Mouse (Mus musculus): ENCODE measurements around the gene Ctnnd2. TPM values are rescaled to one million over a fixed set of nuclear protein-coding genes. Genes with fewer than 3 reads are reported as not detected.
A peak's percentile ranks its signal among the peaks of the same experiment; 100 is the strongest.

The Ctnnd2 gene
- total and polyA plus RNA-seq, 2 experiments from 2014 or later, result not detected

DNA sequence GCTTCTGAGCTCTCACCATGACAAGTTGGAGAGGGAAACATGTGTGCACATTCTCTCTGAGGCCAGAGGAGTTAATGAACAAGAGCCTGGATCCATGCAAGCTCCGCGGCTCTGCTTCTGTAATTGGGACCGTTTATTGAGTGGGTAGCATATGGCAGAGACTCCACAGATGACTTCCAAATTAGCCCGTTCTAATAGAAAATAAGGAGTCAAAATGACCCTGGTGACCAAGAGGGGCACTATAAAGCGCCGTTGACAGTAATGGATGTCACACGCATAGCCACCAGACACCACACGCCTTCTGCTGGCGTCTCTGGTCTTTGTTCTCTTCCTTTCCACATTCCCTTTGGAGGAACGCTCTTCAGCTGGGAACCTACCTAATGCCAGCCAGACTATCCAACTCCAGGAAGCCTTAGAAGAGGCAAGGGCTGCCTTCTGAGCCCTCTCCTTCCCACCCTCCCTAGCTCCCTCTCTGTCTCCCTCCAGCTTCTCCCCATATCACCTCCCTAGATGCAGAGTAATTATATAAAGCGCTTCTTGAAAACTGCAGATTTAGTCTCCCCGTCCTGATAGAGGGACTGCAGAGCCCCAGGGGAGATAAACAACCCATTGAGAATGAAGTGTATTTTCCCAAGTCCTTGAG is 712.4 kb downstream of the Ctnnd2 start:
- 56% methylated on average over 12 of the region's 12 CpGs for WGBS
- H3K4me1 ChIP-seq (ENCODE audit: control insufficient read depth, insufficient read depth), result 0 out of 2 replicates have a peak, but pooled peaks cover 8% of the 10 kb centered on the region
- no peak overlapping the region for H3K9ac ChIP-seq (replicated peaks; ENCODE audit: low read depth, low read length)

DNA sequence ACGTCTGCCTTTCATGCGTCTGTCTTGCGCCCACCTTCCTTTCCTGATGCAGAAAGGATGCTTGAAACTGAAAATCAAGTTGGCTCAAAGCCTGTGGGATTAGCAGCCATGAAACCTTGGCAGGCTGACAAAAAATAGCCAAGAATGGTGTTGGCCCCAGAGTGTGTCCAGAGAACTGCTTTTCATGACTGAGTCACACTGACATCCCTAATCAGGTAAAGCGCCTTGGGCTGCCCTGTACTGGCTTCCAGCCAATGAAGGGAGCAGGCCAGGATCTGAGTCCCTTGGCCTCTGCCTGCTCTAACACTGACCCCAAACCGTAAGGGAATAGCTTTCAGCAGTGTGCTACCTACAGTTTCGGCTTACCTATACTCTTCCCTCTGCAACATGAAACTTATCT is 713.0 kb downstream of the Ctnnd2 start:
- no peak for TF ChIP-seq CTCF (IDR thresholded peaks at IDR 0.05; ENCODE audit: low read depth)
- no peak for TF ChIP-seq EP300 (IDR thresholded peaks at IDR 0.05; ENCODE audit: low read depth)
- no peak overlapping the region for H3K27ac ChIP-seq (ENCODE audit: low read depth)
- 0 out of 2 replicates have a peak, but pooled peaks cover 8% of the 10 kb centered on the region for H3K4me1 ChIP-seq (ENCODE audit: control insufficient read depth, insufficient read depth)
- H3K27me3 ChIP-seq (ENCODE audit: control insufficient read depth, insufficient read depth, low read length), result no peaks in the 10 kb centered on the region
- WGBS, result 16% methylated on average over 6 of the region's 6 CpGs
- no peak overlapping the region for H3K4me3 ChIP-seq (ENCODE audit: low read depth, low read length)
- no peak overlapping the region for H3K9ac ChIP-seq (replicated peaks; ENCODE audit: low read depth, low read length)
- no peak overlapping the region for H3K4me2 ChIP-seq (ENCODE audit: low read depth, low read length)
- ATAC-seq (ENCODE audit: insufficient read depth, low read depth) (peak; percentile 90), DNase-seq (ENCODE audit: low spot score) (peak; percentile 69)
- no peaks in the 10 kb centered on the region for H3K9me3 ChIP-seq (replicated peaks; ENCODE audit: control insufficient read depth, low read length)
- no peaks in the 10 kb centered on the region for H3K36me3 ChIP-seq (replicated peaks; ENCODE audit: control insufficient read depth, insufficient read depth, low read length)

More for the DNA sequence above, 712.4 kb downstream of the Ctnnd2 start:
- no peaks in the 10 kb centered on the region for H3K36me3 ChIP-seq (replicated peaks; ENCODE audit: control insufficient read depth, insufficient read depth, low read length)
- TF ChIP-seq EP300 (IDR thresholded peaks at IDR 0.05; ENCODE audit: low read depth) (no peak), CTCF (IDR thresholded peaks at IDR 0.05; ENCODE audit: low read depth) (no peak)
- H3K9me3 ChIP-seq (replicated peaks; ENCODE audit: control insufficient read depth, low read length), result no peaks in the 10 kb centered on the region
- no peak for ATAC-seq (ENCODE audit: insufficient read depth, low read depth)
- no peak overlapping the region for H3K27ac ChIP-seq (ENCODE audit: low read depth)
- DNase-seq (ENCODE audit: low spot score), result no peak
- no peak overlapping the region for H3K4me3 ChIP-seq (ENCODE audit: low read depth, low read length)
- H3K4me2 ChIP-seq (ENCODE audit: low read depth, low read length), result no peak overlapping the region
- H3K27me3 ChIP-seq (ENCODE audit: control insufficient read depth, insufficient read depth, low read length), result no peaks in the 10 kb centered on the region

DNA sequence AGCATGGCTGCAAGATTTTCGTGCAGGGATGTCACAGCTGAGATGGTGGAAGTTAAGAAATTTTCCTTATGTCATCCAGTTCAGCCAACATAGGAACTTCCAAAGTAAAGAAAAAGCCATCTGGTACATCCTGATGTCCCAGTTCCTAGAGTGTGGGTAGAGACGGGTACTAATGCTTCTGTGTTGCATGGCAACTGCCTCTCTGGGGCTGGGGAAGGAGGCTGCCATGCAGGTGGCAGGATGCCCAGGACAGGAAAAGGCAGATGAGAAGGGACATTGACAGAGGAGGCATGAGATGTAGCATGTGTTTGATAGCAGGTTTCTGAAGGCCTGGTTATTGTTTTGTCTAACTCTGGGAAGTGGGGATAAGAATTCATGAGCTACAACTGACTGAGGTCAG is 715.2 kb downstream of the Ctnnd2 start:
- H3K27me3 ChIP-seq (ENCODE audit: control insufficient read depth, insufficient read depth, low read length), result no peaks in the 10 kb centered on the region
- H3K27ac ChIP-seq (ENCODE audit: low read depth), result no peak overlapping the region
- no peaks in the 10 kb centered on the region for H3K9me3 ChIP-seq (replicated peaks; ENCODE audit: control insufficient read depth, low read length)
- no peak overlapping the region for H3K4me3 ChIP-seq (ENCODE audit: low read depth, low read length)
- H3K36me3 ChIP-seq (replicated peaks; ENCODE audit: control insufficient read depth, insufficient read depth, low read length), result no peaks in the 10 kb centered on the region
- H3K4me1 ChIP-seq (ENCODE audit: control insufficient read depth, insufficient read depth), result peaks cover 12% of the 10 kb centered on the region; the same call in 1 of the 2 replicates
- ATAC-seq (ENCODE audit: insufficient read depth, low read depth) (no peak), DNase-seq (ENCODE audit: low spot score) (no peak)
- TF ChIP-seq EP300 (IDR thresholded peaks at IDR 0.05; ENCODE audit: low read depth), result no peak
- TF ChIP-seq CTCF (IDR thresholded peaks at IDR 0.05; ENCODE audit: low read depth), result no peak
- 77% methylated on average over 2 of the region's 2 CpGs for WGBS
- no peak overlapping the region for H3K4me2 ChIP-seq (ENCODE audit: low read depth, low read length)
- H3K9ac ChIP-seq (replicated peaks; ENCODE audit: low read depth, low read length), result no peak overlapping the region

DNA sequence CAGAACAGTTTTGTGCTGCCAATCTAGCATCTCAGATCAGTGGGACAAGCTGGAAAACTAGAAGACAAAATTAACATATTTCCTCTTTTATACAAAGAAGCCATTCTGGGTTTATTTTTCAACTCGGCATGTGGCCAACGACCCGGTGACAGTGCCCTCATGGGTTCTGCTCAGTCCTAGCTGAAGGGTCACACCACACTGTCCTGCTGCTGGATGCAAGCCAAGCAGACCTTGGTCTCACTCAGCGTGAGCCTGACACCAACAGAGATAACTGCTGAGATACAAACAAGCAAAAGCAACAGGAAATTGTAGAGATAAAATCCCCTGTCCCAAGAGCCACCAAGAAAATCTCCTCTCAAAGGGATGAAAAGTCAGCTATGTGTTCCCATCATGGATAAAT is 719.6 kb downstream of the Ctnnd2 start:
- peaks cover 4% of the 10 kb centered on the region; the same call in 1 of the 2 replicates for H3K4me1 ChIP-seq (ENCODE audit: control insufficient read depth, insufficient read depth)
- H3K9me3 ChIP-seq (replicated peaks; ENCODE audit: control insufficient read depth, low read length), result no peaks in the 10 kb centered on the region
- no peaks in the 10 kb centered on the region for H3K36me3 ChIP-seq (replicated peaks; ENCODE audit: control insufficient read depth, insufficient read depth, low read length)
- H3K4me3 ChIP-seq (ENCODE audit: low read depth, low read length), result no peak overlapping the region
- H3K27ac ChIP-seq (ENCODE audit: low read depth), result no peak overlapping the region
- H3K27me3 ChIP-seq (ENCODE audit: control insufficient read depth, insufficient read depth, low read length), result no peaks in the 10 kb centered on the region
- no peak overlapping the region for H3K4me2 ChIP-seq (ENCODE audit: low read depth, low read length)
- ATAC-seq (ENCODE audit: insufficient read depth, low read depth) (no peak), DNase-seq (ENCODE audit: low spot score) (no peak)
- 16% methylated on average over 4 of the region's 4 CpGs for WGBS
- TF ChIP-seq EP300 (IDR thresholded peaks at IDR 0.05; ENCODE audit: low read depth), result no peak
- no peak for TF ChIP-seq CTCF (IDR thresholded peaks at IDR 0.05; ENCODE audit: low read depth)
- no peak overlapping the region for H3K9ac ChIP-seq (replicated peaks; ENCODE audit: low read depth, low read length)

DNA sequence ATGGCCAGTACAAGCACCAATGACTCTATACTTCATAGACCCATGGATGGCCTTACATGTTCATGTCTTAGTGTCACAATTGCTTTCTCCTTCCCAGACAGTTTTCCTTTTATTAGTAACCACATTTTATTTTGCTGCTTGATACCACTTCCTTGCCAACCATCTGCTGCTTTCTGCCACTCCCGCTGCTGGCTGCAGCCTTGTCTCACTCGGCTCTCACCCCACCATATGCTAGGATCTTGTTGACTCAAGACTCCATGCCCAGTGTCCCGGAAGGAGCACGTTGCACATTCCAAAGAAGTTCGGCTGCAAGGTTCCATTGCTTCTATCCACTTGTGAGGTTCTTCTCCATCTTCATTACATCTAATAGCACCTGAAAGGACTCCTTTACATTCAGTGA is 722.7 kb downstream of the Ctnnd2 start:
- 71% methylated on average over 5 of the region's 5 CpGs for WGBS
- Histone ChIP-seq H3K36me3 (replicated peaks; ENCODE audit: control insufficient read depth, insufficient read depth, low read length) (no peaks in the 10 kb centered on the region), H3K27me3 (ENCODE audit: control insufficient read depth, insufficient read depth, low read length) (no peaks in the 10 kb centered on the region), H3K4me3 (ENCODE audit: low read depth, low read length) (no peak overlapping the region), H3K9me3 (replicated peaks; ENCODE audit: control insufficient read depth, low read length) (no peaks in the 10 kb centered on the region), H3K4me1 (ENCODE audit: control insufficient read depth, insufficient read depth) (peaks cover 4% of the 10 kb centered on the region; the same call in 1 of the 2 replicates), H3K9ac (replicated peaks; ENCODE audit: low read depth, low read length) (no peak overlapping the region), H3K27ac (ENCODE audit: low read depth) (no peak overlapping the region), H3K4me2 (ENCODE audit: low read depth, low read length) (no peak overlapping the region)
- DNase-seq (ENCODE audit: low spot score) (no peak), ATAC-seq (ENCODE audit: insufficient read depth, low read depth) (no peak)
- TF ChIP-seq CTCF (IDR thresholded peaks at IDR 0.05; ENCODE audit: low read depth) (no peak), EP300 (IDR thresholded peaks at IDR 0.05; ENCODE audit: low read depth) (no peak)

DNA sequence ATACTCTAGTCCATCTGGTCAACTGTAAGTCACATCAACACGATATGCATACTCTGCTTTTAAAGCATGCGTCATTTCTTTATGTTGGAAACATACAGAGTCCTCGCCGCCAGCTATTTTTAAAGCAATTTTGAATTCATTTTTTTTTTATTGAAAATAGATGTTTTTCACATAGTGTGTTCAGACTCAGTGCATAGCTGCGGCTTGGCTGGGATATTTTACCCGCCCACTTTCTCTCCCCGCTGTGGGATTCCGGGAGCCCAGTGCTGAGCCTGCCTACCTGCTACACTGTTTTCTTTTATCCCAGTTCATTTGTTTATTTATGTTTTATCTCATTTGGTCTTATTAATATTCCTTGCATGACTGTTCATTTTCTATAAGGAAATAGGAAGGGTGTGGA is 724.9 kb downstream of the Ctnnd2 start:
- Histone ChIP-seq H3K4me1 (ENCODE audit: control insufficient read depth, insufficient read depth) (no peaks in the 10 kb centered on the region), H3K9ac (replicated peaks; ENCODE audit: low read depth, low read length) (no peak overlapping the region), H3K4me3 (ENCODE audit: low read depth, low read length) (no peak overlapping the region), H3K36me3 (replicated peaks; ENCODE audit: control insufficient read depth, insufficient read depth, low read length) (no peaks in the 10 kb centered on the region), H3K4me2 (ENCODE audit: low read depth, low read length) (no peak overlapping the region), H3K27me3 (ENCODE audit: control insufficient read depth, insufficient read depth, low read length) (no peaks in the 10 kb centered on the region), H3K27ac (ENCODE audit: low read depth) (no peak overlapping the region), H3K9me3 (replicated peaks; ENCODE audit: control insufficient read depth, low read length) (no peaks in the 10 kb centered on the region)
- 91% methylated on average over 8 of the region's 8 CpGs for WGBS
- ATAC-seq (ENCODE audit: insufficient read depth, low read depth) (no peak), DNase-seq (ENCODE audit: low spot score) (no peak)
- TF ChIP-seq EP300 (IDR thresholded peaks at IDR 0.05; ENCODE audit: low read depth) (no peak), CTCF (IDR thresholded peaks at IDR 0.05; ENCODE audit: low read depth) (no peak)

Measured in heart, postnatal 0 days (tissue).